Mouse (Mus musculus) MEL (cell line): ENCODE data around the gene Syngr4. TPM values are rescaled to one million over a fixed set of nuclear protein-coding genes. Genes with fewer than 3 reads are reported as not detected.

Experiments used
- DNase-seq: peaks from one replicate; pipeline ENCODE4 v3.0.0; 2011; ENCODE audit warnings: low read depth, low spot score
- H3K27ac ChIP-seq: 2 replicates; pipeline ENCODE4 v1.5.1; 2012; ENCODE audit warnings: low read depth, mild to moderate bottlenecking, control low read depth, low read length, moderate library complexity; ENCODE audit not compliant: control insufficient read depth
- H3K27me3 ChIP-seq, 2 experiments: fragments of 150-350 bp in 1 of 2; sonication (generic) in 1 of 2; 2 replicates each; pipeline ENCODE4 v1.6.1; 2012; ENCODE audit warnings: low read length in 2 of 2, mild to moderate bottlenecking in 2 of 2, improper control_type of control experiment in 1 of 2, moderate library complexity in 1 of 2; ENCODE audit not compliant: insufficient read depth in 2 of 2, control insufficient read depth in 1 of 2
- H3K36me3 ChIP-seq, 2 experiments: 2 replicates each; pipeline ENCODE4 v1.6.1; 2012 to 2014; ENCODE audit warnings: low read length in 2 of 2, improper control_type of control experiment in 1 of 2, inconsistent platforms in 1 of 2, mild to moderate bottlenecking in 1 of 2; ENCODE audit not compliant: insufficient read depth in 2 of 2, control insufficient read depth in 1 of 2
- H3K4me1 ChIP-seq, 2 experiments: fragments of 150-350 bp in 1 of 2; sonication (generic) in 1 of 2; 2 replicates each; pipeline ENCODE4 v1.6.1; 2012; ENCODE audit warnings: low read length in 2 of 2, improper control_type of control experiment in 1 of 2, mild to moderate bottlenecking in 1 of 2; ENCODE audit not compliant: insufficient read depth in 2 of 2, control insufficient read depth in 1 of 2
- H3K4me3 ChIP-seq, 2 experiments: fragments of 150-350 bp in 1 of 2; sonication (generic) in 1 of 2; 2 replicates each; pipeline ENCODE4 v1.5.1; 2012; ENCODE audit warnings: low read depth in 2 of 2, low read length in 2 of 2, mild to moderate bottlenecking in 2 of 2, moderate library complexity in 2 of 2, control low read depth in 1 of 2, improper control_type of control experiment in 1 of 2; ENCODE audit not compliant: control insufficient read depth in 1 of 2, insufficient read depth in 1 of 2
- H3K79me2 ChIP-seq: 2 replicates; pipeline ENCODE4 v1.6.1; 2012; ENCODE audit warnings: mild to moderate bottlenecking, low read length, moderate library complexity; ENCODE audit not compliant: control insufficient read depth, poor library complexity, insufficient read depth
- H3K9ac ChIP-seq: 2 replicates; pipeline ENCODE4 v1.6.1; 2012; ENCODE audit warnings: low read depth, mild to moderate bottlenecking, control low read depth, low read length, moderate library complexity; ENCODE audit not compliant: control insufficient read depth, poor library complexity, severe bottlenecking
- H3K9me3 ChIP-seq: fragments of 150-350 bp; sonication (generic); replicated peaks from 2 replicates; pipeline ENCODE4 v1.6.1; 2012; ENCODE audit warnings: mild to moderate bottlenecking, low read length, improper control_type of control experiment, moderate library complexity; ENCODE audit not compliant: insufficient read depth
- CHD1 ChIP-seq: IDR thresholded peaks from 2 replicates; pipeline ENCODE4 v1.6.1; 2012; ENCODE audit warnings: low read depth, mild to moderate bottlenecking, inconsistent platforms, low read length, improper control_type of control experiment
- CTCF ChIP-seq, 3 experiments: IDR thresholded peaks in 2 of 3; conservative IDR thresholded peaks in 1 of 3; 2 replicates each; pipeline ENCODE4 v1.5.1; 2011 to 2012; ENCODE audit warnings: low read length in 3 of 3, low read depth in 2 of 3, mild to moderate bottlenecking in 2 of 3, improper control_type of control experiment in 1 of 3, inconsistent platforms in 1 of 3, mixed read lengths in 1 of 3, moderate library complexity in 1 of 3; ENCODE audit not compliant: control insufficient read depth in 1 of 3, insufficient read depth in 1 of 3, poor library complexity in 1 of 3, severe bottlenecking in 1 of 3
- E2F4 ChIP-seq: IDR thresholded peaks from 2 replicates; pipeline ENCODE4 v1.6.1; 2011; ENCODE audit warnings: low read depth, low read length, improper control_type of control experiment, borderline replicate concordance
- ELF1 ChIP-seq: IDR thresholded peaks from 2 replicates; pipeline ENCODE4 v1.6.1; 2014; ENCODE audit warnings: low read depth, mild to moderate bottlenecking, inconsistent platforms, low read length, improper control_type of control experiment, moderate library complexity
- EP300 ChIP-seq, 2 experiments: IDR thresholded peaks; 2 replicates each; pipeline ENCODE4 v1.6.1; 2011; ENCODE audit warnings: improper control_type of control experiment in 2 of 2, low read length in 2 of 2, low read depth in 1 of 2, mild to moderate bottlenecking in 1 of 2
- HCFC1 ChIP-seq: IDR thresholded peaks from 2 replicates; pipeline ENCODE4 v1.6.1; 2012; ENCODE audit warnings: low read depth, mild to moderate bottlenecking, inconsistent platforms, low read length, improper control_type of control experiment, moderate library complexity
- JUND ChIP-seq: IDR thresholded peaks from 2 replicates; pipeline ENCODE4 v1.6.1; 2011; ENCODE audit warnings: low read depth, mild to moderate bottlenecking, improper control_type of control experiment, low read length
- MEF2A ChIP-seq: IDR thresholded peaks from 2 replicates; pipeline ENCODE4 v1.6.1; 2014; ENCODE audit warnings: low read depth, mild to moderate bottlenecking, inconsistent platforms, low read length, improper control_type of control experiment; ENCODE audit not compliant: poor library complexity, insufficient replicate concordance, severe bottlenecking; ENCODE audit errors: extremely low read depth
- MYB ChIP-seq: IDR thresholded peaks from 2 replicates; pipeline ENCODE4 v1.6.1; 2011; ENCODE audit warnings: mild to moderate bottlenecking, low read depth, low read length, improper control_type of control experiment
- MYC ChIP-seq: IDR thresholded peaks from 2 replicates; pipeline ENCODE4 v1.6.1; 2011; ENCODE audit warnings: low read depth, mild to moderate bottlenecking, low read length, improper control_type of control experiment, moderate library complexity
- NELFE ChIP-seq: IDR thresholded peaks from 2 replicates; pipeline ENCODE4 v1.6.1; 2011; ENCODE audit warnings: low read depth, low read length, improper control_type of control experiment
- POLR2AphosphoS2 ChIP-seq: IDR thresholded peaks from 2 replicates; pipeline ENCODE4 v1.6.1; 2011; ENCODE audit warnings: low read length, improper control_type of control experiment
- RCOR1 ChIP-seq: IDR thresholded peaks from 2 replicates; pipeline ENCODE4 v1.6.1; 2012; ENCODE audit warnings: low read depth, mild to moderate bottlenecking, inconsistent platforms, low read length, improper control_type of control experiment
- SMC3 ChIP-seq: IDR thresholded peaks from 2 replicates; pipeline ENCODE4 v1.6.1; 2011; ENCODE audit warnings: low read depth, low read length, improper control_type of control experiment
- TAL1 ChIP-seq: IDR thresholded peaks from 2 replicates; pipeline ENCODE4 v1.6.1; 2012; ENCODE audit warnings: mild to moderate bottlenecking, inconsistent platforms, low read length, moderate library complexity, mixed read lengths
- TCF12 ChIP-seq: IDR thresholded peaks from 2 replicates; pipeline ENCODE4 v1.6.1; 2014; ENCODE audit warnings: low read depth, mild to moderate bottlenecking, inconsistent platforms, low read length, improper control_type of control experiment, moderate library complexity
- USF1 ChIP-seq: IDR thresholded peaks from 2 replicates; pipeline ENCODE4 v1.6.1; 2014; ENCODE audit warnings: low read depth, mild to moderate bottlenecking, inconsistent platforms, low read length, improper control_type of control experiment, moderate library complexity
- ZKSCAN1 ChIP-seq: IDR thresholded peaks from 2 replicates; pipeline ENCODE4 v1.6.1; 2012; ENCODE audit warnings: low read depth, mild to moderate bottlenecking, inconsistent platforms, low read length, improper control_type of control experiment, moderate library complexity
- ZMIZ1 ChIP-seq: IDR thresholded peaks from 2 replicates; pipeline ENCODE4 v1.6.1; 2012; ENCODE audit warnings: low read depth, mild to moderate bottlenecking, inconsistent platforms, low read length, improper control_type of control experiment, moderate library complexity
- ZNF384 ChIP-seq: IDR thresholded peaks from 2 replicates; pipeline ENCODE4 v1.6.1; 2012; ENCODE audit warnings: low read depth, mild to moderate bottlenecking, inconsistent platforms, low read length, improper control_type of control experiment
- polyA plus RNA-seq, 2 experiments: library from polyadenylated mRNA; stranded (reverse) in 1 of 2; unstranded in 1 of 2; fragments of >175 nt in 1 of 2; fragments of >200 nt in 1 of 2; gene quantifications; 2 replicates each; pipeline versions ENCODE4 v1.2.1 to v1.2.4; 2012; ENCODE audit warnings: low replicate concordance in 2 of 2, low read depth in 1 of 2; ENCODE audit not compliant: insufficient read length in 2 of 2, insufficient read depth in 1 of 2, missing spikeins in 1 of 2
- total RNA-seq: library from RNA; depleted of rRNA; stranded (reverse); fragments of 300-350 nt; gene quantifications from 2 replicates; pipeline ENCODE4 v1.2.3, GENCODE M21; 2012

The Syngr4 gene
- total and polyA plus RNA-seq, 3 experiments: 0.46 to 1.1 TPM; not detected in 1

DNA sequence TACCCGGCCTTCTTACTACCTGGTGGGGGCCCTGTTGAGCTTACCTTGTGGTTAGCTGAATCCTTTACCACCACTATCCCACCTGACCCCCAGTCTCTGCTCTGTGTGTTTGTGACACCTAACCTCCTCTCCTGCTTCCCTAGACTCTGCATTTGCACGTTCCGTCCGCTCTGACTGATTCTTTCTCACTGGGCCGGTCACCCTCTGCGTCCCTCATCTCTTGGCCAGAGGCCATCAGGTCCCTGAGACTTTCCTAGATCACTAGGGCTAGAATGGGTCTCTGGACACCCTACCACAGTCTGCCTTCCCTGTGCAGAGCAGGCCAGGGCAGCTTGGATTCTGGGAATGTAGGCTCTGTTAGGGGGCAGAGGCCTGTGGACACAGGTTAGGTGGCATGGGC lies 17.6 kb upstream of the Syngr4 start:
- Histone ChIP-seq H3K27me3 (no peaks in the 10 kb centered on the region), H3K36me3 (no peaks in the 10 kb centered on the region), H3K27ac (no peak overlapping the region)
- TF ChIP-seq POLR2AphosphoS2 (no peak), RCOR1 (no peak), MYB (no peak), EP300 (IDR thresholded peaks at IDR 0.05; ENCODE audit: low read depth in 1 of 2, low read length in 2 of 2) (no peak), MYC (no peak), NELFE (no peak)
- TF ChIP-seq, all 39 proteins: peak for 0
- no peak for DNase-seq
- no peak overlapping the region for H3K9ac ChIP-seq
- no peaks in the 10 kb centered on the region for H3K79me2 ChIP-seq
- no peaks in the 10 kb centered on the region for H3K9me3 ChIP-seq
- H3K4me3 ChIP-seq: no peak overlapping the region
- no peaks in the 10 kb centered on the region for H3K4me1 ChIP-seq

GRCm38 (mm10) chr7:45909145-45909544 lies 12.6 kb upstream of the Syngr4 start:
- Histone ChIP-seq H3K9ac (no peak overlapping the region), H3K27me3 (no peaks in the 10 kb centered on the region)
- no peak for DNase-seq
- TF ChIP-seq USF1 (no peak), ZNF384 (no peak), ZKSCAN1 (no peak)
- TF ChIP-seq, all 39 proteins: peak for 0
- no peaks in the 10 kb centered on the region for H3K79me2 ChIP-seq
- no peak overlapping the region for H3K27ac ChIP-seq
- no peaks in the 10 kb centered on the region for H3K4me1 ChIP-seq
- H3K9me3 ChIP-seq: no peaks in the 10 kb centered on the region
- 0 out of 4 replicates have a peak, but pooled peaks cover 0 to 2% of the 10 kb centered on the region in 2 experiments for H3K36me3 ChIP-seq
- no peak overlapping the region for H3K4me3 ChIP-seq

GRCm38 (mm10) chr7:45908384-45908783 lies 11.9 kb upstream of the Syngr4 start:
- Histone ChIP-seq H3K27ac (no peak overlapping the region), H3K9ac (no peak overlapping the region), H3K9me3 (no peaks in the 10 kb centered on the region), H3K27me3 (no peaks in the 10 kb centered on the region), H3K79me2 (no peaks in the 10 kb centered on the region), H3K36me3 (0 out of 4 replicates have a peak, but pooled peaks cover 0 to 2% of the 10 kb centered on the region in 2 experiments), H3K4me1 (no peaks in the 10 kb centered on the region), H3K4me3 (no peak overlapping the region)
- no peak for DNase-seq
- TF ChIP-seq USF1 (peak; percentile 48; the same call in 1 of the 2 replicates), TCF12 (no peak)

DNA sequence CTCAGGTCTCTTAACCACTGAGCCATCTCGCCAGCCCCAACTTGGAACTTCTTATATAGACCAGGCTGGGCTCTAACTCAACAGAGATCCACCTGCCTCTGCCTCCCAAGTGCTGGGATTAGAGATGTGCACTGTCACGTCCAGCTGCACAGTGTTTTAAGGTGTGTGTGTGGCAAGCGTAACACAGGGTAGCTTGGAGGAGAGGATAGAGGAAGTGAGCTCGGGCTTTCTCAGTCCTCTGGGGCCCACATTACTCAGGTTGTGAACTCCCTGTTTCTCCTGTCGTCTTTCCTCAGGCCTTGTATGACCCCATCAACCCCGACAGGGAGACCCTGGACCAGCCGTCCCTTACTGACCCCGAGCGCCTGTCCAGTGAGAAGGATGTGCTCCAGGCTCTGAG lies 10.1 kb upstream of the Syngr4 start:
- Histone ChIP-seq H3K9ac (no peak overlapping the region), H3K27ac (no peak overlapping the region), H3K36me3 (0 out of 4 replicates have a peak, but pooled peaks cover 0 to 2% of the 10 kb centered on the region in 2 experiments), H3K27me3 (no peaks in the 10 kb centered on the region), H3K4me1 (no peaks in the 10 kb centered on the region), H3K79me2 (no peaks in the 10 kb centered on the region), H3K4me3 (no peak overlapping the region), H3K9me3 (no peaks in the 10 kb centered on the region)
- no peak for DNase-seq
- TF ChIP-seq ELF1 (no peak), MEF2A (no peak), CHD1 (no peak), HCFC1 (no peak), TCF12 (no peak), USF1 (no peak), SMC3 (no peak), EP300 (IDR thresholded peaks at IDR 0.05; ENCODE audit: low read depth in 1 of 2, low read length in 2 of 2) (no peak), TAL1 (no peak), E2F4 (no peak), CTCF (IDR thresholded peaks at IDR 0.05 in 2 of 3, conservative IDR thresholded peaks at IDR 0.05 in 1 of 3; ENCODE audit: control insufficient read depth in 1 of 3, insufficient read depth in 1 of 3, low read depth in 2 of 3, low read length in 3 of 3, poor library complexity in 1 of 3, severe bottlenecking in 1 of 3) (no peak), ZMIZ1 (no peak), JUND (no peak)
